Mouse (Mus musculus): ENCODE measurements at regions not wholly inside any gene's neighbourhood (a gene's known extent, or its start where the extent isn't known, plus 50 kb on each side); places are given as distances from the start of the nearest gene placed in this dataset.

GRCm38 (mm10) chr5:101163112-101163511 is 317.6 kb downstream of the Gpat3 start:
- TF ChIP-seq CTCF (IDR thresholded peaks at IDR 0.05; ENCODE audit: control insufficient read depth, insufficient read depth, insufficient replicate concordance, low read depth, low read length) (no peak), POLR2A (IDR thresholded peaks at IDR 0.05; ENCODE audit: control insufficient read depth, low read depth, low read length) (no peak)
